Mouse (Mus musculus): Measurements from ENCODE around the gene Aldh4a1. TPM values are rescaled to one million over a fixed set of nuclear protein-coding genes. Genes with fewer than 3 reads are reported as not detected.

Aldh4a1 gene
- polyA plus RNA-seq, 1 experiment from 2014 or later: 7.8 TPM

GRCm38 (mm10) chr4:139578389-139578788 is 44.3 kb upstream of the Aldh4a1 start:
- ATAC-seq (ENCODE audit: low FRiP score) (no peak), DNase-seq (ENCODE audit: low spot score) (no peak)
- Histone ChIP-seq H3K27me3 (ENCODE audit: control insufficient read depth, insufficient read depth, low read length) (no peaks in the 10 kb centered on the region), H3K27ac (ENCODE audit: low read depth, low read length) (no peak overlapping the region), H3K9me3 (ENCODE audit: control insufficient read depth, low read length) (no peaks in the 10 kb centered on the region), H3K4me1 (replicated peaks; ENCODE audit: control insufficient read depth, insufficient read depth, low read length) (peaks cover 23% of the 10 kb centered on the region), H3K4me2 (replicated peaks; ENCODE audit: low read depth, low read length) (no peak overlapping the region), H3K36me3 (ENCODE audit: control insufficient read depth, insufficient read depth, low read length) (no peaks in the 10 kb centered on the region), H3K9ac (ENCODE audit: low read depth, low read length) (no peak overlapping the region), H3K4me3 (ENCODE audit: low read depth, low read length) (no peak overlapping the region)
- 94% methylated on average over 8 of the region's 8 CpGs for WGBS

- WGBS: 60% methylated on average over 10 of the region's 10 CpGs
- Histone ChIP-seq H3K4me3 (ENCODE audit: low read depth, low read length) (no peak overlapping the region), H3K27ac (ENCODE audit: low read depth, low read length) (no peak overlapping the region), H3K9me3 (ENCODE audit: control insufficient read depth, low read length) (no peaks in the 10 kb centered on the region), H3K4me2 (replicated peaks; ENCODE audit: low read depth, low read length) (no peak overlapping the region), H3K9ac (ENCODE audit: low read depth, low read length) (no peak overlapping the region), H3K36me3 (ENCODE audit: control insufficient read depth, insufficient read depth, low read length) (no peaks in the 10 kb centered on the region), H3K4me1 (replicated peaks; ENCODE audit: control insufficient read depth, insufficient read depth, low read length) (peaks cover 23% of the 10 kb centered on the region), H3K27me3 (ENCODE audit: control insufficient read depth, insufficient read depth, low read length) (no peaks in the 10 kb centered on the region)
- no peak for ATAC-seq (ENCODE audit: low FRiP score)
- DNase-seq (ENCODE audit: low spot score): no peak
Observed at GRCm38 (mm10) chr4:139579003-139579402, 43.7 kb upstream of the Aldh4a1 start.

DNA sequence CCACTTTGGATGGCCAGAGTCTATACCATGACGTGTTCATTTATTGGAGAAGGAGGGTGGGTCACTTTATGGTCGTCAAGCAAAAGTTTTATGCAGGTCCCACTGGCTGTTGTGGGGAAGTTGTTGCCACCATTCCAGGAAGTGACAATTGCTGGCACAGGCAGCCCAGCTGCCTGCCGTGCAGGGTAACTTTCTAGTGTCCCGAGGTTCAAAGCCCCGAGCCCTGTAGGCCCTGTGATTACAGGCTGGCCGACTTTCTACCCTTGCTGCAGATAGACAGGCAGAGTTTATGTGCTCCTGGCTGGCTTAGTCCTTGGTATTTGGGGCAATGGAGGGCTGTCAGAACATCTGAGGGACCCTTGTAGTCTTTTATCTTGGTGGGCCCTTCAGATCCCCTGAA is 43.2 kb upstream of the Aldh4a1 start:
- peaks cover 23% of the 10 kb centered on the region for H3K4me1 ChIP-seq (replicated peaks; ENCODE audit: control insufficient read depth, insufficient read depth, low read length)

DNA sequence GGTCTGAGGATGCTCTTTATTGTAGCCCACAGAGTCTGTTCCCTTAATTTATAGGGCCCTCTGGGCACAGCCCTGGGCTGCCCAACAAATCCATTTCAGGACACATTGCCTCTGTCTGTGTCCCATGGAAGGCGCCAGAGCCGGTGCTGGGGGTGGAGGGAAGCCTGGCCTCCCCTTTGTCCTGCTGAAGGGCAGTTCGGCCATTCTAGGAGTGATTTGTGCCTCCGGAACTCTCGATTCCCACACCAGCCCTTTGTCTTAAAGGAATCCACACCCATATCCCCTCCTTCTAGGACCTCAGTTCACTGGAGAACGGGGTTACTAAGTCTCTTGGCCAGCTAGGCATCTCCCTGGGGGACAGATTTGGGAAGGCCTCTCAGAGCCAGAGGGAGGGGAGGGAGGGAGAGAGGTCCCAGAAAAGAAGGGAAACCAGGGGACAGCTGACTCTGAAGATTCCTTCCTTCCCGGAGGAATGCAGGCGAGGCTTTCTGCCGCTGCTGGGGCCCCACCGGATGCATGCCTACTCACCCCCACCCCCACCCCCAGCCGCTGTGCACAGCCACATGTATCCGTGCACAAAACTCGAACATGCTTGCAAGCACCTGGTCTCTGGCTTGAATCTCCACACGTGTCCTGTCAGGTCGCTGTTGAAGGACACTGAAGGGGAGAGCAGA is 41.9 kb upstream of the Aldh4a1 start:
- peaks cover 23% of the 10 kb centered on the region for H3K4me1 ChIP-seq (replicated peaks; ENCODE audit: control insufficient read depth, insufficient read depth, low read length)
- H3K4me3 ChIP-seq (ENCODE audit: low read depth, low read length): no peak overlapping the region
- no peaks in the 10 kb centered on the region for H3K36me3 ChIP-seq (ENCODE audit: control insufficient read depth, insufficient read depth, low read length)
- peak overlapping the region; percentile 70 for H3K27ac ChIP-seq (ENCODE audit: low read depth, low read length)
- H3K9me3 ChIP-seq (ENCODE audit: control insufficient read depth, low read length): no peaks in the 10 kb centered on the region
- ATAC-seq (ENCODE audit: low FRiP score) (peak; percentile 23; the same call in 1 of the 2 replicates), DNase-seq (ENCODE audit: low spot score) (peak; percentile 54)
- 8% methylated on average over 15 of the region's 15 CpGs for WGBS
- H3K27me3 ChIP-seq (ENCODE audit: control insufficient read depth, insufficient read depth, low read length): no peaks in the 10 kb centered on the region
- peak overlapping the region; percentile 30 for H3K4me2 ChIP-seq (replicated peaks; ENCODE audit: low read depth, low read length)
- peak overlapping the region; percentile 53 for H3K9ac ChIP-seq (ENCODE audit: low read depth, low read length)

More for the DNA sequence above, 43.2 kb upstream of the Aldh4a1 start:
- no peak overlapping the region for H3K9ac ChIP-seq (ENCODE audit: low read depth, low read length)
- no peak for ATAC-seq (ENCODE audit: low FRiP score)
- H3K4me2 ChIP-seq (replicated peaks; ENCODE audit: low read depth, low read length): no peak overlapping the region
- H3K27me3 ChIP-seq (ENCODE audit: control insufficient read depth, insufficient read depth, low read length): no peaks in the 10 kb centered on the region
- H3K36me3 ChIP-seq (ENCODE audit: control insufficient read depth, insufficient read depth, low read length): no peaks in the 10 kb centered on the region
- WGBS: 65% methylated on average over 6 of the region's 6 CpGs
- no peak for DNase-seq (ENCODE audit: low spot score)
- no peaks in the 10 kb centered on the region for H3K9me3 ChIP-seq (ENCODE audit: control insufficient read depth, low read length)
- H3K27ac ChIP-seq (ENCODE audit: low read depth, low read length): no peak overlapping the region
- H3K4me3 ChIP-seq (ENCODE audit: low read depth, low read length): no peak overlapping the region

DNA sequence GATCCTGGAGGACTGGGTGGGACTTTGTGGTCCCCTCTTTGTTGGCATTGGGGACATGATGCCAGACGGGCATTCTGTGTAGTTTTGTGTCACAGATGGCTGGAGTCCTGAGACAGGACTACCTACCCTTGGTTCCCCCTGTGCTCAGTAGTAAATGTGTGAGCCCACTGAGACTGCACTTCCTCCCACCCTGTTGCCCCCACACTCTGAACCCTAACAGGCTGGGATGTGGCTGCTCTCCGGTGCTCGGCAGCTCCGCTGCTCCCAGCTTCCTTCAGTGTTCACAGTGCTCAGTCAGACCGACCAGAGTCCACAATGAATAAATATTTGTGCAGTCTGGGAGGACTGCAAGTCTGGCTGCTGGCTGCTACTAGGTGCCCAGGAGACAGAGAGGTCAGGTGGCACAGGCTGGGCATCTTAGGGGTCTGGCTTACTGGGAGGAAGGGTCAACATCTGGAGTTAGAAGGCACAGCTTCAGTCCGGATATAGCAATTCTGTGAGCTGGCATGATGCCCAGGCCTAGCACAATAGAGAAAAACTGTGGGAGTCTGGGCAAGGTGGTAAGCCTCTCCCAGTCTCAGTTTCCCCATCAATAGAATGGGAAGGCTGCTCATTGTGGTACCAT is 41.1 kb upstream of the Aldh4a1 start:
- ATAC-seq (ENCODE audit: low FRiP score) (no peak; the same call in 1 of the 2 replicates), DNase-seq (ENCODE audit: low spot score) (no peak)
- Histone ChIP-seq H3K27me3 (ENCODE audit: control insufficient read depth, insufficient read depth, low read length) (no peaks in the 10 kb centered on the region), H3K27ac (ENCODE audit: low read depth, low read length) (peak overlapping the region; percentile 70; the same call in 1 of the 2 replicates), H3K4me2 (replicated peaks; ENCODE audit: low read depth, low read length) (no peak overlapping the region), H3K4me1 (replicated peaks; ENCODE audit: control insufficient read depth, insufficient read depth, low read length) (peaks cover 19% of the 10 kb centered on the region), H3K4me3 (ENCODE audit: low read depth, low read length) (no peak overlapping the region), H3K36me3 (ENCODE audit: control insufficient read depth, insufficient read depth, low read length) (no peaks in the 10 kb centered on the region), H3K9ac (ENCODE audit: low read depth, low read length) (no peak overlapping the region), H3K9me3 (ENCODE audit: control insufficient read depth, low read length) (no peaks in the 10 kb centered on the region)
- 54% methylated on average over 6 of the region's 6 CpGs for WGBS

DNA sequence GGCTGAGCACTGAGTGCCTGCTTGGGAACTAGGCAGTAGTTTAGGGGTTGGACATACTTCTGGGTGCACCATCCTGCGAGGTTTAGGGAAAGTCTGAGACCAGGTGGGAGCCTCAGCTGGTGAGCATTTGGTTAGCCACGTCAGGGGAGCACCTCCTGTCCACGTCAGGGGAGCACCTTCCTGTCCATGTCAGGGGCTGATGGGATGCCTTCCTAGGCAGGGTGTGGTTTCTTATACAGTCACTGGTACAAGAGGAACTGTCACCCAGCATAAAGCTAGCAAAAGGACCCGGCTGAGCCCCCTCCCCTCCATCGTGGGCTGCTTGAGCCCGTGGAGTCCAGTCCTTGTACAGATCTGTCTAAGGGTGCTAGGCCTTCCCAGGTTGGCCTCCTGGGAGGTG is 40.3 kb upstream of the Aldh4a1 start:
- no peak overlapping the region for H3K27ac ChIP-seq (ENCODE audit: low read depth, low read length)

DNA sequence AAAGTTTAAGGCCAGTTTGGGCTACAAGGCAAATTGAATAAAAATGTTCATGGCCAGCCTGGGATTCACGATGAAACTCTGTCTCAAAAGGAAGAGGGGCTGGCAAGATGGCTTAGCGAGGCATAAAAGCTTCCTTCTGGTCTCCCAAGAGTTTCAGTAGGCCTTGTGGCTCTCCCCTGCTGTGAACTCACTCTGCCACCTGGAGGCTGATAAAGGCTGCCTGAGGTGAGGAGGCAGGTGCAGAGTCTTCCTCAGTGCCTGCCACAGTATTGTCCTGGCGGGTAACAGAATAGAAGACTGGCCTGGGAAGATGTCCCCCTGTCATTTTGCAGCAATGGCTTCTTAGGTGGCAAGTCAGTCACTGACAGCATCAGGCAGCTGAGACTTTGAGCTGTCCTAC is 39.8 kb upstream of the Aldh4a1 start:
- H3K9me3 ChIP-seq (ENCODE audit: control insufficient read depth, low read length): no peaks in the 10 kb centered on the region
- peaks cover 19% of the 10 kb centered on the region for H3K4me1 ChIP-seq (replicated peaks; ENCODE audit: control insufficient read depth, insufficient read depth, low read length)
- DNase-seq (ENCODE audit: low spot score) (no peak), ATAC-seq (ENCODE audit: low FRiP score) (no peak)
- no peak overlapping the region for H3K9ac ChIP-seq (ENCODE audit: low read depth, low read length)
- no peaks in the 10 kb centered on the region for H3K27me3 ChIP-seq (ENCODE audit: control insufficient read depth, insufficient read depth, low read length)
- no peak overlapping the region for H3K4me2 ChIP-seq (replicated peaks; ENCODE audit: low read depth, low read length)
- H3K36me3 ChIP-seq (ENCODE audit: control insufficient read depth, insufficient read depth, low read length): no peaks in the 10 kb centered on the region
- no peak overlapping the region for H3K27ac ChIP-seq (ENCODE audit: low read depth, low read length)
- no peak overlapping the region for H3K4me3 ChIP-seq (ENCODE audit: low read depth, low read length)
- 54% methylated on average over 3 of the region's 3 CpGs for WGBS

More for the DNA sequence above, 40.3 kb upstream of the Aldh4a1 start:
- Histone ChIP-seq H3K4me1 (replicated peaks; ENCODE audit: control insufficient read depth, insufficient read depth, low read length) (peaks cover 19% of the 10 kb centered on the region), H3K4me3 (ENCODE audit: low read depth, low read length) (no peak overlapping the region), H3K36me3 (ENCODE audit: control insufficient read depth, insufficient read depth, low read length) (no peaks in the 10 kb centered on the region), H3K9me3 (ENCODE audit: control insufficient read depth, low read length) (no peaks in the 10 kb centered on the region), H3K9ac (ENCODE audit: low read depth, low read length) (no peak overlapping the region), H3K27me3 (ENCODE audit: control insufficient read depth, insufficient read depth, low read length) (no peaks in the 10 kb centered on the region), H3K4me2 (replicated peaks; ENCODE audit: low read depth, low read length) (no peak overlapping the region)
- 85% methylated on average over 6 of the region's 6 CpGs for WGBS
- no peak for ATAC-seq (ENCODE audit: low FRiP score)
- DNase-seq (ENCODE audit: low spot score): no peak

DNA sequence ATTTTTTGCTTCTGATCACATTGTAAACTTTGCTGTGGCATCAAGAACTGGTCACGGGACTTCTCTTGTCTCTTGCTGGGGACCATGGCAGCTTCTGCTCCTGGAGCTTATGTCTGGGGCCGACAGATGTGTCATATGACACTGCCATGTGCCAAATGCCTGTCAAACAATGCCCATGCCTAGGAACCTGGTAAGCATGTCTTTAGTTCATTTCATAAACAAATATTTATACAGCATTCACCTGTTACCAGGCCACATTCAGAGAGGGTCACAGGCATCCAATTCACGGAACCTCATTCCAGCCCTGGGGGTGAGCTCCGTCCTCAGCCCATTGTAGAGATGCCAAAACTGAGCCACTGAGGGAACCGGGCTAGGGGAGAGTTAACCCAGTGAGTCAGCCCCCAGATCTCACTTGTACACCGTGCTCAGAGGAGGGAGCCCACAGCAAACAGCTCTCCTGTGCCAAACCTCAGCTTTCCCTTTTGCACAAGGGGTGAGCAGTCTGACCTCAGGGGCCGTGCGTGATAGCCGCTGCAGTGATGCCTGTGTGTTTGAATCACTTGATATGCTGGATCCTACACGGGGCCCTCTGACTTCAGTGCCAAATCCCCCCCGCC is 38.9 kb upstream of the Aldh4a1 start:
- no peak overlapping the region for H3K4me2 ChIP-seq (replicated peaks; ENCODE audit: low read depth, low read length)
- WGBS: 82% methylated on average over 11 of the region's 11 CpGs
- DNase-seq (ENCODE audit: low spot score) (no peak), ATAC-seq (ENCODE audit: low FRiP score) (no peak)
- no peak overlapping the region for H3K4me3 ChIP-seq (ENCODE audit: low read depth, low read length)
- peaks cover 19% of the 10 kb centered on the region for H3K4me1 ChIP-seq (replicated peaks; ENCODE audit: control insufficient read depth, insufficient read depth, low read length)
- H3K36me3 ChIP-seq (ENCODE audit: control insufficient read depth, insufficient read depth, low read length): no peaks in the 10 kb centered on the region
- H3K9ac ChIP-seq (ENCODE audit: low read depth, low read length): no peak overlapping the region
- no peak overlapping the region for H3K27ac ChIP-seq (ENCODE audit: low read depth, low read length)
- no peaks in the 10 kb centered on the region for H3K27me3 ChIP-seq (ENCODE audit: control insufficient read depth, insufficient read depth, low read length)
- H3K9me3 ChIP-seq (ENCODE audit: control insufficient read depth, low read length): no peaks in the 10 kb centered on the region

All from hindbrain, embryonic 11.5 days (tissue).